Mouse (Mus musculus) adrenal gland, postnatal 25 days (tissue): ENCODE results near the gene Gbp9. TPM values are rescaled to one million over a fixed set of nuclear protein-coding genes. Genes with fewer than 3 reads are reported as not detected.
"Not testable (repeated sequence)": the region's sequence is repeated elsewhere in the genome, so short reads cannot be mapped to it uniquely, and the experiment has no call there.

Experiments used
- DNase-seq: peaks from one replicate; pipeline ENCODE4 v3.0.0; 2021; ENCODE audit warnings: mixed read lengths
- long read RNA-seq: library from polyadenylated mRNA; stranded (forward); transcript quantifications from one replicate; pipeline ENCODE4 v2.0.0, GENCODE M21; 2021
- total RNA-seq: library from RNA; stranded (reverse); gene quantifications from 2 replicates; pipeline ENCODE4 v1.2.3, GENCODE M21; 2021

The Gbp9 gene
- total RNA-seq: 6.0 and 8.3 TPM in 2 replicates
- long read RNA-seq, full-length matches to known transcripts: 1 of 3 reads
- long read RNA-seq, partial matches to known transcripts: 0 of 3 reads
- long read RNA-seq, other reads (novel, unspliced or antisense): 2 of 3 reads

DNA sequence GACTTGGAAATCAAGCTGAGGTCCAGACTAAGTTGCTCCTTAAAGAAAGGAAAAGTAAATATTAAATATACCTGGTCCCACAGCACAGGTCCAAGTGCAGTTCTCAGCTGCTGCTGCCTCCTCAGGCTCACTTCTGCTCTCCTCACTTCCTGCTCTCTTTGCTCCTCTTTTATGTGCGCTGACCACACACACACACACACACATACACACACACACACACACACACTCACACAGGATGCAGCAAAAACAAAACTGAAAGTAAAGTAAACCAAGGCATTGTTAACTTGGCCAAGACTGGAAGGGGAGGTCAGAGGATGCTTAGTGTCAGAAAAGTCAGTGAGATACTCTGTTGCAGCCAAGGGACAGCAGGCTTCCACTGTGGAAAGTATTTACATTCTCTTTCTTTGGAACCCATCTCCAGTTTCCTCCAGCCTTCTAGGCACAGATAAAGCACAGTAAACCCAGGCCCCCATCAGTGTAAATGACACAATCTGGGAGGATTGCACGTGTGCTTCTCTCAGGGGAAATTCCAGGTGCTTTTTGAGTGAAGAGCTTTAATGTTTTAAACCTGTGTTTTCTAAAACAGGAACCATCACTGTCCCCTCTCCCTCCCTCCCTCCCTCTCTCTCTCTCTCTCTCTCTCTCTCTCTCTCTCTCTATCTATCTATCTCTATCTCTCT lies at the start of gene Gbp9, which contains the start of the genes Gbp8 and Gbp4:
Gene Gbp9 (minus strand): TSS at position 131 of the 680 bp plus-strand sequence.
Gene Gbp8 (minus strand): TSS at position 132 of the 680 bp plus-strand sequence.
Gene Gbp4 (minus strand): TSS at position 178 of the 680 bp plus-strand sequence.
- DNase-seq: not testable (repeated sequence)

DNA sequence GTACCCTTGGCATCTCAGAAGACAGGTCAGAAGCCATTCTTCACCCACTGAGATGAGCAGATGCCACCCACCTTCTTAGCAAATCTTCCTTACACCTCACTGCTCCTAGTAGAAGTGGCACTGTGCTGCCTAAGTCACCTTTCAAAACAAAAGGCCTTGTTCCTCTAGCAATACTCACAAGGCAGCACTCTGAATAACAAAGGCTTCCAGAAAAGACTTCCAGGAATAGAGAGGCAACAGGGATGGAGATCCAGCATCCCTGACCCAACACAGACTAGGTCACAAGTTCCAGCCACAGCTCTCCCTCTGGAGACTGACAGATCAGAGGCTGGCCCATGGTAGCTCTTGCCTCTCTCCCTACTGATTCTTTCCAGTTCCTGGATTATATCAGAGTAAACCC lies 42.1 kb upstream of the Gbp9 start:
- DNase-seq: no peak

DNA sequence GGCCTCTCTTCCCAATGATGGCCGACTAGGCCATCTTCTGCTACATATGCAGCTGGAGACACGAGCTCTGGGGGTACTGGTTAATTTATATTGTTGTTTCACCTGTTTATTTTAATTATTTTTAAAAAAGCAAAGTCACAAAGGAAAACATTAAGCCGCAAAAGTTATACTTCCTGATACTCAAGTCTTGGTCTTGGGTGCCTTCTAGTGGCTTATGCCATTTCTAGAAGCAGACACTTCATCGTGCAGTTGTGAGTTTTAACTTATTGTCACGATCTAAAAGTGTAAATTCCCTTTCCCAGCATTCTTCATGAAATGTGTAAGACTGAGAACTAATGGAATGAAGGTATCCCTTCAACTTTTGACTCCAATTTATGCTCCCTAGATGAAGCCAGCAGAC lies 17.2 kb upstream of the Gbp9 start:
- no peak for DNase-seq

DNA sequence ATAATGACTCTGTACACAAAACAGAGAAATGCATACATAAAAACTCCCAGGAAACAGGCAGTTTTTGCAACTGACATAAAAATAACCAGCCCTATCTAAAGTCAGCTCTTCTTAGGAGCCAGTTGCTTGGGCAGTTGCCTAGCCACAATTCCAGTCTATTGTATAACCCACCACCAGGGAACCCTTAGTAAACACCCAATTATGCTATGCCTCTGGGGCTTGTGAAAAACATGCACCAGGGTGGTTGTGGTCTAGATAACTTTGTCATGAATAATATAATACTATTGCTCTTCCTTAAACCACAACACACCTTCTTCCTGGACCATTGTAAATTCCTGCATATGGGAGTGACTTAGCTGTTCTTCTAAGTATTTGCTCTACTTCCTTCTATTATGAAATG lies 14.7 kb upstream of the Gbp9 start:
- no peak for DNase-seq

DNA sequence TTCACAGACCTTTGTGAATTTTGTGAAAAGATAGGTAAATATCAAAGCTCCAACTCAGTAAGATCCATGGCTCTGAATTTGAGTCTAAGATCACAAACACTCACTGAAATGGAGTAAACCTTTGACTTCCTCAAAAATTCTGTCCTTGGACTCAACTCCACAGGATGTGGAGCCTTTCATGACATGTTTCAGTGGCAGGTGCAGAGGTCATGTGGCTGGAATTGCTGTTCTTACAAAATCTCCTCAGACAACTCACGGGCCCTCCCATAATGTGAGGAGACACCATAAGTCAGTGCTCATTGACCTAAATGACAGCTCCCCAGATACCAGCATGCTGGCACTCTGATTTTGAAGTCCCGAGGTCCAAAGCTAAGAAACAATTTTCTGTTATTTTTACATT lies 8.7 kb upstream of the Gbp9 start:
- not testable (repeated sequence) for DNase-seq

DNA sequence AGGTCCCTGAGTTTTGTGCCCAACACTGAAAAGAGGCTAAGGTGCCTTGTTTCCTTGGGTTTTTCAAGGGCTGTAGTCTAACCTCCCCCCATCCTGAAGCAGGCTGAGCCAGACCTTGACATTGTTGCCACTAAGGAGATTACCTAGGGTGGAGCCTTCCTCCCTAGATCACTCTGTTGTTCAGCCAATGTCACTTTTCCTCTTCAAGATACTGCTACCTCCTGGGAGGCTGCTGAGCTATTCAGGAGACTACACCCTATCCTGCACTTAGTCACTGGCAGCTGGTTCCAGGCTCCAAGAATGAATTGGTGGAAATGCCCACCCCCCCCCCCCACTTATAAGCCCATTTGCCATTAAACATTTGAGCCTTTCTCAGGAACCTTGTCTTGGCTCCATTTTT lies 7.1 kb upstream of the Gbp9 start:
- DNase-seq: no peak

DNA sequence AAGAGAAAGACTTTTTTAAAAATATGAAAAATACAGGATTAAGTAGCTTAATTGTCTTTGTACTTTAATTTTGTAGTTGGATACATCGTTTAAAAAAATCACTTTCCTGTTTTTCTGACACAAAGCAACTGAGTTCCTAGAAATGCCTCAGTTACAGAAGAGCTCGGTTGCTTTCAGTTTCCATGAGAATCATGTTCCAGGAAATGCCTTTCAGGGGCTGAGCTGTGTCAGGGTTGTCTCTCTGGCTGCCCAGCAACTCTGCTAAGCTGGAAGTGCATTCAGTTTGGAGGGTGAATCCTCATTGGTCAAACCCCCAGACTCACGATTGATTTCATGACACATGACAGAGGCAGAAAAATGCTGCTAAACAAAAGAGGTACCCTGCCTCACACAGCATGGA lies 6.4 kb upstream of the Gbp9 start:
- not testable (repeated sequence) for DNase-seq

DNA sequence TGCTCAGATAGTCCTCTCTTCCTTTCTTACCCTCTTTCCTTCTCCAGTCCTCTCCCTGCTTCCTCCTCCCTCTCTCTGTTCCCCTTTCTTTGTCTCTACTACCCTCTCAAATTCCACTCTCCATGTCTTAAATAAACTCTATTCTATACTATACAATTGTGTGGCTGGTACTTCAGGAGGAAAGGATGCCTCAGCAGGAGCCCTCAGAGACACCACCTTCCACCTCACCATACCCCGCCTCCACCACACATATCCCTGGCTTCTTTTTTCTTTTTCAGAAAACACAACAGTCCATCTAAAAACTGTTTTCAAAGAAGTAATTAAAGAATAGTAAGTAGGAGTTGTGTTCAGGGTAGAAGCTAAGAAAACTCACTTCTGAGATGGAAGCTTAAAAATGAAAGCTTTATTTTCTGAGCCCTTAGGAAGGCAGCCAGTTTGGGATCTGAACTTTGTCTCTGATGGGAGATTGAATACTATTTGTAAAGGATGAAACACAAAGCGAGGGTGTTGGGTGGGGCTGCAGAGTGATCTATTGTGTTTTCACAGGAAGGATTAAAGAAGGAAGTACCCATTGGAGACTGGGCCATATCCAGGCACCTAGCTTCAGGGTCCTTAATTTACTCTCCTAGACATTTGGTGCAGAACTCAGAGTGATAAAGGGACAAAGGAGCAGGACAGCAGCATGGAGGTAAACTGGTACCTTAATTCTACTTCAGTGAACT lies 911 bp upstream of the Gbp9 start:
- not testable (repeated sequence) for DNase-seq

DNA sequence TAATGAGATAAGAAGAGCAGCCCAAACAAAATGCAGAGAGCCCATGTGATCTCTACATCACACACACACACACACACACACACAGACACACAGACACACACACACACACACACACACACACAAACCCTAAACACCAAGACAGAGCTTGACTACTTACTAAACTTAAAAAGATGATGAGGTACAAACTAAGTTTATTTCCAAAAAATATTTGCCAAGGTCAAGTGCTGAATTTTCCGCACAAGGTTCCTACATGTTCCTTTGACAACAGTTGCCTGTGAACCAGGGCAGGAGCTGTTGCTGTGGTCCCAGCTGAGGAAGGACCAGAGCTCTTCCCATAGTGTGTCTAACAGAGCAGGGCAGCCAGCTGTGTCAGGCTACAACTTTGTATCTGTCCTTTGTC lies 433 bp downstream of the Gbp9 start:
- DNase-seq: no peak

DNA sequence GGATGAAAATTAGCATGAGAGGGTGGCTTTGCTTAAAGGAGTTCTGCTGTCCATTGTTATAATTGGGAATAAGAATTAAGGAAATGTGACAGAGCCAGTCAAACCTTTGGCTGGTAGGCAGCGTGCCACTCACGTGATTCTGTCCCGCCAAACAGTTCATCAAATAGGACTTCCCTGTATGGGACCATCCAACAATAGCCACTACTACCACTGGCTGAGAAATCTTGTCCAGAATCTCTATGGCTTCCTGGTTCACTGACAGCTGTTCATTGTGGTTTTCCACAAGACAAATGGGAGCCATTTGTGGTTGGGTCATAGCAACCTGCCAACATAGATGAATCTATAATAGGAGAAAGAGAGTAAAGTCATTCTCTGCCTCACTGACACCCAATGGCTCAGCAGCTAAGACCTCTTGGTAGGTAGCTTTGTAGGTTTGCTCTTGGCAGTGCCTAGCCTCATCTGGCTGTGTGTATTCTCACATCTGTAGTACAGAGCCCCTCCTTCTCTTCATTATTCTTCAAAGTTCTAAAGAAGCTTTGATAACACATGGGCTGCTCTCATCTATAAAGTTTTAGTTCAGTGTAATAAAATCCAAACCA lies 2.5 kb downstream of the Gbp9 start:
- DNase-seq: not testable (repeated sequence)

DNA sequence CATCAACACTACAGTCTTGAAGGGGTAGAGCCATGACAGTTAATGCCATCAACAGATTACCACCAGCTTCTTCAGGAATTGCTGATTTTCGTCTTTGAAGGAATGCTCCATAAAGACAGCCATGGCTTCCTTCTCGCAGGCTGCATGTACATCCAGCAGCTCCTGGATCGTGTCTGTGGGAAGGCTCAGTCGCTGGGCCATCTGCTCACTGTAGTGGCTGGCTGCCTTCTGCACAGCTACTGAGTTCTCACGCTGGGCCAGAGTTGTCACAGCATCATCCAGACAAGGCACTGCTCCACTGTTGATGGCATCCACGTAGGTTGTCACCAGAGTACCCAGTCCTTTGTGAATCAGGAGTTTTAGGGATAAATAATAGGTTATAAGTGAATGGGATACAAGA lies 17.6 kb downstream of the Gbp9 start:
- not testable (repeated sequence) for DNase-seq

DNA sequence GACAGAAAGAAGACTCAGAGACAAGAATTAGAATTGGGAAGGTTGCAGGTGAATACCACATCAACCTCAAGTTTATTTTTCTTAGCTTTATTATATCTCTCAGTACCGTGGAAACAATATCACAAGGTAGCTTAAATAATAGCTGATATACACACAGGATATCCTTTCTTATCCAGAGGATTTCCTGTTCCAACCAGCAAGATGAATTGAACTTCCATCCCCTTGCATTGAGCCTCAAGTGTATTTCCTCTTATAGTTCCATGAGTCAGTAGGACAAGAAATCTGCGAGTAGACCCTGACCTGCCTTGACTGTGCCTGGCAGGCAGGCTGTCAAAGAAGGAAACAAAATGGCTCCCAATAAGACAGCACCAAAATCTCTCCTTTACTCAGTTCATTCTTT lies 23.6 kb downstream of the Gbp9 start:
- no peak for DNase-seq

DNA sequence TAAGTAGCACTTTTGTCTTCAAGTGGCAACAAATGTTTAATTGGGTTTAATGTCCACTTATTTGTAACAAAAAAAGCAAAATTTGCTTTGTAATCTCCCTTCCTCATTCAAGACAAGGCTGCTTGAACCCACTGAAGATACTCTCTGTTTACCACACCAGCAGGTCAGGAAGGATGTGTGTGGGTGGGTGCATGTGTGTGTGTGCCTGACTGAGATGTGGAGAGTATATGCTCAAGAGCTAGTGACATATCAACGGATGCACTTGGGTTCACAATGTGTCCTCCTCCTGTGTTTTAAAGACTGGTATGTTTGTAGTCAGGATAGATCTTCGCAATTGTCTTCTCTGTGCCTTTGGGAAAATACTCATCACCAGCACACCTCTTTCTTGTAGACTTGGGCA lies 24.6 kb downstream of the Gbp9 start:
- DNase-seq: no peak

DNA sequence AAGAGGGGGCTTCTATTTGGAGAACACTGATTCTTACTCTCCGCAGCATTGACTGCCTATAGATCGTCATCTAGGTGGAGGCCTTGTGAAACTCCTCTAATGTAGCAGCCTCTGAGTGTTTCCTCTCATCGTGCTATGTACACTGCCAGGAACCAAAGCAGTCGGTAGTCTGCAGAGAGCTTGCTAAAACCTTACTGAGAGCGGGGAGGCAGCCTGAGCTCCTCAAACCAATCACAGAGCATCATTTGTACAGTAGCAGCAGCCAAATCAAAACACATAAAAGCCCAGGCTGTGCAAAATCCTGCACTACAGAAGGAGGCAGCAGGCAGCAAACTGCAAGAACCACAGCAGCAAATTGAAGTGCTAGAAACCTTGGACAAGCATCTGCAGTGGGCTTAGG lies 25.7 kb downstream of the Gbp9 start:
- DNase-seq: no peak

DNA sequence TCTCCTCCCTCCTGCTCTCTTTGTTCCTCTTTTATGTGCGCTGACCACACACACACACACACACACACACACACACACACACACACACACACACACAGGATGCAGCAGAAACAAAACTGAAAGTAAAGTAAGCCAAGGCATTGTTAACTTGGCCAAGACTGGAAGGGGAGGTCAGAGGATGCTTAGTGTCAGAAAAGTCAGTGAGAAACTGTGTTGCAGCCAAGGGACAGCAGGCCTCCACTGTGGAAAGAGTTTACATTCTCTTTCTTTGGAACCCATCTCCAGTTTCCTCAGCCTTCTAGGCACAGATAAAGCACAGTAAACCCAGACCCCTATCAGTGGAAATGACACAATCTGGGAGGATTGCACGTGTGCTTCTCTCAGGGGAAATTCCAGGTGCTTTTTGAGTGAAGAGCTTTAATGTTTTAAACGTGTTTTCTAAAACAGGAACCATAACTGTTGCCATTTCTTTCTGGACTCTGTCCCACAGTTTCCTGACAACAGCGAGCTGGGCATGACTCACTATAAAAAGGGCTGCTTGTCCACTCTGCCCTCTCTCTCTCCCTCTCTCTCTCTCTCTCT lies 29.0 kb downstream of the Gbp9 start:
- peak; percentile 39 for DNase-seq

DNA sequence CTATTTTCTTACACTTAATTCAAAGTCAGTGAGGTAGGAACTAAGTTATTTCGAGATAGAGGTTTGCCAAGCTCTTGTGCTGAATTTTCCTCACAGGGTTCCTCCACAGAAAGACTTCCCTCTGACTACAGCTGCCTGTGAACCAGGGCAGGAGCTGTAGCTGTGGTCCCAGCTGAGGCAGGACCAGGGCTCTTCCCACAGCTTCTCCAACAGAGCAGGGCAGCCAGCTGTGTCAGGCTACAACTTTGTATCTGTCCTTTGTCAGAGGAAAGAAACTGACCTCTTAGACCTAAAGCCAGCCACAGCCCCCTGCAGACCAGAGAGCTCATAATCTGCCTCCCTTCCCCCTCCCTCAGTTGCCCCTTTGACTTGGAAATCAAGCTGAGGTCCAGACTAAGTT lies 29.6 kb downstream of the Gbp9 start:
- not testable (repeated sequence) for DNase-seq

DNA sequence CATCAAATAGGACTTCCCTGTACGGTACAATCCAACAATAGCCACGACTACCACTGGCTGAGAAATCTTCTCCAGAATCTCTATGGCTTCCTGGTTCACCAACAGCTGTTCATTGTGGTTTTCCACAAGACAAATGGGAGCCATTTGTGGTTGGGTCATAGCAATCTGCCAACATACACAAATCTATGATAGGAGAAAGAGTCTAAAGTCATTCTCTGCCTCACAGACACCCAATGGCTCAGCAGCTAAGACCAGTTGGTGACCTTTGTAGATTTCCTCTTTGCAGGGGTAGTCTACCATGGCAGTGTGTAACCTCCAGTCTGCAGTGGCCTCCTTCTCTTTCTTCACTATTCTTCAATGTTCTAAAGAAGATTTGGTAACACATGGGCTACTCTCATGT lies 33.6 kb downstream of the Gbp9 start:
- not testable (repeated sequence) for DNase-seq

DNA sequence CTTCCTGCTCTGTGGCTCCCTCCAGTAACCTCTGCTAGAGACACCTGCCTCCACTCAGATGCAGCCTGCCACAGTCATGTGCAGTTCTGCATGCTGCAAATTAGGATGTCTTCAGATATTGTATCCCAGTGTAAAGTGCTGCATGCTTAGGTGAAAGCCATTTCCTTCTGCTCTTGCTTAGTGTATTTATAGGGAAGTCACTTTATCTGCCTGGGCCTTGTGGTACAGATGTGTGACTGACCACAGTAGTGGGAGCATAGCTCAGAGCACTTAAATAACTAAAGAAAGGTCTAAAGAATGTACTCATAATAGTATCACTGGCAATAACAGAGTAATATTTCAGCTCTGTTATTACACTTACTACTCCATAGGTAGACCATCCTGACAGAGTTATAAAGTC lies 57.4 kb downstream of the Gbp9 start:
- no peak for DNase-seq

DNA sequence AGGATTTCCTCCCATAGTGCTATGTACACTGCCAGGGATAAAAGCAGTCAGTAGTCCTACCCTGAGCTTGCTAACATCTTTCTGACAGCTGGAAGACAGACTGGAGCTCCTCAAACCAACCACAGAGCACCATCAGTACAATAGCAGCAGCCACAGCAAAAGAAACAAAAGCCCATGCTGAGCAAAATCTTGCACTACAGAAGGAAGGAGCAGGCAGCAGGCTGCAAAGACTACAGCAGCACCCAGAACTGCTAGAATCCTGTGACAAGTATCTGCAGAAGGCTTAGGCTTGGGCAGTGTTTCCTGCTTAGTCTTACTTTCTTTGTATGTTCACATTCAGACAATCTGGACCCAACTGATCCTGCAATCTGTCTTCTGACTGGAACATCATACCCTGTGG lies 71.0 kb downstream of the Gbp9 start:
- DNase-seq: not testable (repeated sequence)

DNA sequence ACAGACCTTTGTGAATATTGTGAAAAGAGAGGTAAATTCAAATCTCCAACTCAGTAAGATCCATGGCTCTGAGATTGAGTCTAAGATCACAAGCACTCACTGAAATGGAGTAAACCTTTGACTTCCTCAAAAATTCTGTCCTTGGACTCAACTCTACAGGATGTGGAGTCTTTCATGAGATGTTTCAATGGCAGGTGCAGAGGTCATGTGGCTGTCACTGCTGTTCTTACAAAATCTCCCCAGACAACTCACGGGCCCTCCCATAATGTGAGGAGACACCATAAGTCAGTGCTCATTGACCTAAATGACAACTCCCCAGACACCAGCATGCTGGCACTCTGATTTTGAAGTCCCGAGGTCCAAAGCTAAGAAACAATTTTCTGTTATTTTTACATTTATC lies 74.9 kb downstream of the Gbp9 start:
- DNase-seq: not testable (repeated sequence)

DNA sequence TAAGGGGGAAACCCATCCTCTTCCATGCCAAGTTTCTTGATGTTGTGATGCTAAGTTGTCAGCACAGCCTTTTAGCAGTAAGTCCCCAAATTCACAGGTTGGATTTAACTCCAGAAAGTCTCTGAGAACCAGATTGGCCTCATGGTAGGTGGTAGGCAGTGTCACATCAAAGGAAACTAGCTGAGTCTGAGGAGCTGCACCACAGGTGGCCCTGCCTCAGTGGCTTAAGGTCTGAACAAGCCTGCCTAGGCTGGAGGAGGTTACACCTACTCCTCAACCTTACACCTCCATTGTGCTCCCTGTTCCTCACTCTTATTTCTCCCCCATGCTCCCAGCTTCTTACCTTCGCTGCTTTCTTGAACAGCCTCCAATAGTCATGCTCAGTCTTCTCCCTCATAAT lies 76.0 kb downstream of the Gbp9 start:
- no peak for DNase-seq

DNA sequence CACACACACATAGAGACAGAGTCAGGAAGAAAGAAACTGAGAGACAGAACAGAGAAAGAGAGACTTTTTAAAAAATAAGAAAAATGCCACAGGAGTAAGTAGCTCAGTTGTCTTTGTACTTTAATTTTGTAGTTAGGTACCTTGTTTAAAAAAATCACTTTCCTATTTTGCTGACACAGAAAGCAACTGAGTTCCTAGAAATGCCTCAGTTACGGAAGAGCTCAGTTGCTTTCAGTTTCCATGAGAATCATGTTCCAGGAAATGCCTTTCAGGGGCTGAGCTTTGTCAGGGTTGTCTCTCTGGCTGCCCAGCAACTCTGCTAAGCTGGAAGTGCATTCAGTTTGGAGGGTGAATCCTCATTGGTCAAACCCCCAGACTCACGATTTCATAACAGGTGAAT lies 76.9 kb downstream of the Gbp9 start:
- not testable (repeated sequence) for DNase-seq

DNA sequence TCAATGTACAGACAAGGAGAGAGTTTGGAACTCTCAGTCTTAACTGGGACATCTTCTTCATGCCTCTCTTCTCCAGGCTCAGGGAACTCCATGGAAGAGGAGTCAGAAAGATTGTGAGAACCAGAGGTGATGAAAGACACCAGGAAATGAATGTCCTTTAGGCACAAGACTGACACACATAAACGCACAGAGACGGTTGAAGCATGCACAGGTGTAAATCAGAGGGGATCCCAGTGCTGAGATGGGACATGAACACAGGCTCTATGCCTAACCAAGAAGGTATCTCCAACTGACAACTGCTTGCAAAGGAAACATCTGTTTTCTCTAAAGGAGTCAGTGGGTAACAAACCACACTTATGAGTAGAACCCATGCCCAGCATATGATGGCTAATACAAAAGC lies 79.1 kb downstream of the Gbp9 start:
- DNase-seq: no peak
